Mouse (Mus musculus) lung, postnatal 0 days (tissue): ENCODE data around the gene Sec61b. TPM values are rescaled to one million over a fixed set of nuclear protein-coding genes. Genes with fewer than 3 reads are reported as not detected.

ENCODE experiments used
- ATAC-seq: fragments of 200-750 bp; cut with Nextera tagmentation; 2 replicates; pipeline ENCODE4 v1.8.0; 2017; ENCODE audit warnings: moderate library complexity
- DNase-seq: peaks from one replicate; pipeline ENCODE4 v3.0.0-alpha.2; 2016; ENCODE audit warnings: low spot score
- H3K27ac ChIP-seq: fragments of 300-500 bp; sonication (generic); 2 replicates; pipeline ENCODE4 v1.5.1; 2014; ENCODE audit warnings: antibody characterized with exemption, mild to moderate bottlenecking, low read length, mixed read lengths
- H3K27me3 ChIP-seq: fragments of 300-500 bp; sonication (generic); replicated peaks from 2 replicates; pipeline ENCODE4 v1.6.1; 2014; ENCODE audit warnings: low read length, mixed read lengths; ENCODE audit not compliant: insufficient read depth
- H3K36me3 ChIP-seq: fragments of 300-500 bp; sonication (generic); 2 replicates; pipeline ENCODE4 v1.6.1; 2014; ENCODE audit warnings: low read length, mixed read lengths; ENCODE audit not compliant: insufficient read depth
- H3K4me1 ChIP-seq: fragments of 300-500 bp; sonication (generic); 2 replicates; pipeline ENCODE4 v1.6.1; 2014; ENCODE audit warnings: antibody characterized with exemption, low read depth, low read length, mixed read lengths; ENCODE audit not compliant: insufficient read depth
- H3K4me2 ChIP-seq: fragments of 300-500 bp; sonication (generic); replicated peaks from 2 replicates; pipeline ENCODE4 v1.6.1; 2014; ENCODE audit warnings: low read depth, mild to moderate bottlenecking, low read length, moderate library complexity, mixed read lengths
- H3K4me3 ChIP-seq: fragments of 300-500 bp; sonication (generic); 2 replicates; pipeline ENCODE4 v1.5.1; 2014; ENCODE audit warnings: low read depth, low read length
- H3K9ac ChIP-seq: fragments of 300-500 bp; sonication (generic); replicated peaks from 2 replicates; pipeline ENCODE4 v1.6.1; 2014; ENCODE audit warnings: low read depth, mild to moderate bottlenecking
- H3K9me3 ChIP-seq: fragments of 300-500 bp; sonication (generic); 2 replicates; pipeline ENCODE4 v1.6.1; 2016; ENCODE audit warnings: low read length, mixed read lengths
- CTCF ChIP-seq: IDR thresholded peaks from 2 replicates; pipeline ENCODE4 v1.5.1; 2016; ENCODE audit warnings: antibody characterized with exemption, mild to moderate bottlenecking
- EP300 ChIP-seq: IDR thresholded peaks from 2 replicates; pipeline ENCODE4 v1.6.1; 2016; ENCODE audit warnings: antibody characterized with exemption, mild to moderate bottlenecking, control low read depth
- WGBS: fragments of 180-500 bp; shearing (Covaris S2); extraction: QIAGEN DNeasy Blood & Tissue Kit; methylation state at CpG from one replicate; pipeline ENCODE4 v1.1.7; 2014; 5-methylcytosine and 5-hydroxymethylcytosine counted together
- polyA plus RNA-seq: library from polyadenylated mRNA; unstranded; fragments of >200 nt; fragmentation: Nextera tagmentation; extraction: Ambion mirVana; gene quantifications from 2 replicates; pipeline ENCODE4 v1.2.1, GENCODE M21; 2015

Gene Sec61b
- polyA plus RNA-seq, 1 experiment from 2014 or later: 337 TPM

DNA sequence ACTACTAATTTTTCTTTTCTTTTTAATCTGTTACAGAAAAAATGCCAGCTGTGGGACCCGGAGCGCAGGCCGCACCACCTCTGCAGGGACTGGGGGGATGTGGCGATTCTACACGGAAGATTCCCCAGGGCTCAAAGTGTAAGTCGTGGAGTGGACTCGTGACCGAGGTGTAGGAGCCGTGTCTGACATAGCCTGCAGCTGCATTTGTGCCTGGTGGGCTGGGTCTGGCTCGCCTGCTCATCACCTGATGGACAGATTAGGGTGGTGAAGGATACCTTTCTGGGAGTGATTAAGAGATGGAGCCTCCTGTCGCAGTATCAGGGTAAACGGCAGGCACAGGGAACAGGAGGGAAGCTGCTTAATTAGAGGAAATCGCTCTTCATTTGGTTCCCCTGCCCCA lies 5.6 kb downstream of the Sec61b start:
- no peak for DNase-seq
- Histone ChIP-seq H3K27ac (no peak overlapping the region), H3K9me3 (no peaks in the 10 kb centered on the region), H3K4me2 (no peak overlapping the region), H3K4me3 (no peak overlapping the region), H3K36me3 (peaks cover 23% of the 10 kb centered on the region; the same call in 1 of the 2 replicates), H3K4me1 (peaks cover 3% of the 10 kb centered on the region; the same call in 1 of the 2 replicates), H3K9ac (no peak overlapping the region), H3K27me3 (no peaks in the 10 kb centered on the region)
- no peak for ATAC-seq
- WGBS: 95% methylated on average over 13 of the region's 13 CpGs
- TF ChIP-seq CTCF (no peak), EP300 (no peak)

DNA sequence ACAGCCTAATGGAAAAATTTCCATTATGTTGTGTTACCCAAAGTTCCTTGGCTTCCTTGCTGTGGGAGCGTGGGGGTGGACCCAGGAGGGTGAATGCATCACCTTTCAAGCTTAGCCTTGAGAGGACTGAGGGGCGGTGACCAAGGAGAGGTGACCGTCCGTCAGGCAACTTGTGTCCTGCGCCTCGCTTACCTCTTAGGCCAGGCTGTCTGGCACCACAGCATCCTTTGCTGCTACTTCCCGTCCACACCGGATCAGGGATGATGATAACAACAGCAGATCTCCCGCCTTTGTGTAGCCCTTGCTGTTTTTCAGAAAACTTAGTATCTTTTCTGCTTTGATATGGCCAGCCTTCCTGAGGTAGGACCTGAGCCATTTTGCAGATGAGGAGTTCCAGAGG lies 6.1 kb downstream of the Sec61b start:
- H3K4me2 ChIP-seq: no peak overlapping the region
- H3K27me3 ChIP-seq: no peaks in the 10 kb centered on the region
- peaks cover 23% of the 10 kb centered on the region; the same call in 1 of the 2 replicates for H3K36me3 ChIP-seq
- TF ChIP-seq CTCF (no peak), EP300 (no peak)
- no peak for DNase-seq
- H3K27ac ChIP-seq: no peak overlapping the region
- no peaks in the 10 kb centered on the region for H3K9me3 ChIP-seq
- no peak overlapping the region for H3K4me3 ChIP-seq
- H3K4me1 ChIP-seq: no peaks in the 10 kb centered on the region
- ATAC-seq: no peak
- whole genome bisulfite sequencing: 94% methylated on average over 9 of the region's 9 CpGs
- no peak overlapping the region for H3K9ac ChIP-seq

DNA sequence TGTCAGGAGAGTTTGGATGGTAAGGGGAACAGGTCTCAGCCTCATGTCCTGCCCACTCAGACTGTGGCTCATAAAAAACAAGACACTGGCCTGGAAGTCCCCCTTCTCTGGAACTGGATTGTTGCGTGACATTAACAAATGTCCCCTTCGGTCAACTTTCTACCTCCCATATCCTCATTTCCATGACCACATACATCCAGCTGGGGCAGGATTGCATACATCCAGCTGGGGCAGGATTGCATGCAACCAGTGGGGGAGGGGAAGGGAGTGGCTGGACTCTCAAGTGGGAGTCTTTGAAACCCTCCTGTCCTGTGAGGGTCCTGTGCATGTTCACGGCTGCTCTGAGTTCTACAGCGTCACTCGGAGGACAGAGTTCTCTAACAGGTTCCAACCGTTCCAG lies 16.8 kb downstream of the Sec61b start:
- no peak overlapping the region for H3K4me2 ChIP-seq
- no peaks in the 10 kb centered on the region for H3K36me3 ChIP-seq
- no peak overlapping the region for H3K9ac ChIP-seq
- H3K4me1 ChIP-seq: no peaks in the 10 kb centered on the region
- TF ChIP-seq CTCF (no peak), EP300 (no peak)
- no peaks in the 10 kb centered on the region for H3K27me3 ChIP-seq
- 72% methylated on average over 6 of the region's 6 CpGs for WGBS
- no peak overlapping the region for H3K4me3 ChIP-seq
- no peaks in the 10 kb centered on the region for H3K9me3 ChIP-seq
- DNase-seq: no peak
- H3K27ac ChIP-seq: no peak overlapping the region
- ATAC-seq: no peak

DNA sequence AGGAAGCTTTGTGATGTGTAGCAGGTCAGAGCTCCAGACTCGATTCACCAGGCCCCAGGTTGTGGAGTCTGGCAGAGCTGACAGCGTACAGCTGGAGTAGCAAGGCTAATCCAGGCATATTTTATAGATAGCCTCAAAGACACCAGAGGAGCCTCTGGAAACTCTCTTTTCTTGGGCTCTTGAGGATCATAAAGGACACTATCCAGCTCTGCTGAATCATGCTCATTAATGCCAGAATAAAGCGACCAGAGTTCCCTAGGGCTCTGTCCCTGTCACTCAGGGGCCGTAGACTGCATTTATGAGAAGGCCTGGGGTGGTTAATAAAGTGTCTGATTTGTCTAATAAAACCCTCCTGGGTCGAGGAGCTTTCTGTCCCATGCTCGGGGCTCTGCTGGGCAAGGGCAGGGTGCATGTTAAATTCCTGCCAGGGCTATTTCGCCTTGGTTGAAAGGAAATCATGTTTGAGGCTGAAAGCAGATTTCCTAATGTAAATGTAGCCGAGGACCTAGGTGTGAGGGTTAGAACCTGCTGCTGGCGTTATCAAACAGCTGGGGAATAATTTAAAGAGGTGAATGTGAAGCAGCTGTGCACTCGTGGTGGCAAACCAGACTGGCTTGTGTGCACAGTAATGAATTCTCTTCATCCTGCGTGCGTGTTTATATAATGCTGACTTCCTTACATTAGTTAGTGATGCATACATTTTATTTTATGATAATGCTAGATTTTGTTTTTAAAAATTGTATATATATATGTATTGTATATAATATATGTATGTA lies 18.0 kb downstream of the Sec61b start:
- H3K4me1 ChIP-seq: no peaks in the 10 kb centered on the region
- no peaks in the 10 kb centered on the region for H3K27me3 ChIP-seq
- TF ChIP-seq CTCF (no peak), EP300 (no peak)
- H3K4me3 ChIP-seq: no peak overlapping the region
- no peak overlapping the region for H3K9ac ChIP-seq
- H3K27ac ChIP-seq: no peak overlapping the region
- H3K9me3 ChIP-seq: no peaks in the 10 kb centered on the region
- no peaks in the 10 kb centered on the region for H3K36me3 ChIP-seq
- no peak overlapping the region for H3K4me2 ChIP-seq
- DNase-seq: no peak
- WGBS: 62% methylated on average over 12 of the region's 12 CpGs
- no peak for ATAC-seq

DNA sequence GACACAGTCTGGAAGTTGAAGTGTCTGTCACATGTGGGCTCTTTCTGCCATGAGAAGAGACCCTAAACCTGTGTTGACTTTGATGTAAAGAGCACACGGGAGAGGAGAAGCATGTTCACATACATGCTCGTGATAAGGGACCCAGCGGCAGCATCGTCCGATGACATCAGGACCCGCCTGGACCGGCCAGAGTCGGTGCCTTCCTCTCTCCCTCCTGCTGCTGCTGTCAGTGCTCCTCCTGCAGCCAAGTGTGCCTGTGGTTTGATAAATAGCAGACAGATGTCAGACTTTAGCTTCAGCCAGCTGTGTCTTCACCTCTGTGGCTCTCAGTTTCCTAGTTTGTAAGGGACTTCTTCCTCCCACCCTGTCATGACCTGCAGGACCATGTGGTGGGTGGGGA lies 19.0 kb downstream of the Sec61b start:
- no peak overlapping the region for H3K4me2 ChIP-seq
- no peaks in the 10 kb centered on the region for H3K4me1 ChIP-seq
- no peak overlapping the region for H3K27ac ChIP-seq
- no peak overlapping the region for H3K9ac ChIP-seq
- ATAC-seq (no peak), DNase-seq (no peak)
- H3K9me3 ChIP-seq: no peaks in the 10 kb centered on the region
- H3K4me3 ChIP-seq: no peak overlapping the region
- no peaks in the 10 kb centered on the region for H3K36me3 ChIP-seq
- H3K27me3 ChIP-seq: no peaks in the 10 kb centered on the region
- no peak for TF ChIP-seq CTCF
- no peak for TF ChIP-seq EP300
- WGBS: 59% methylated on average over 8 of the region's 8 CpGs

DNA sequence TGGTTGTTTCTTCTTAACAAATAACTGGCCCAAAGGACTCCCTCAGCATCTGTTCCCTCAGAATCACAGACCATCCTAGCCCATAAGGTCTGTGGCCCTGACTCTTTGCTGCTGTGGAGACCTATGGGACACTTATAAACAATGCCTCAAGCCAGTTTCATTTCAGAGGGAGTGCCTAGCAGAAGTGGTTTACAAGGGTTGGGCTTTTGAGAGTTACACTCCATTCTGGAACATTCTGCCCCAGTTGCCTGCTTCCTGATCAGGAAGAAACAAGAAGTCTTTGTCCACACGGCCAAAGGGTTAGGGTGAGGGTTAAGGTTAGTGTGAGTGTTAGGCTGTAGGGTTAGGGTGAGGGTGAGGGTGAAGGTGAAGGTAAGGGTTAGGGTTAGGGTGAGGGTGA lies 19.7 kb downstream of the Sec61b start:
- peak; percentile 60 for DNase-seq
- H3K27me3 ChIP-seq: no peaks in the 10 kb centered on the region
- H3K4me2 ChIP-seq: no peak overlapping the region
- H3K27ac ChIP-seq: no peak overlapping the region
- peak; percentile 71 for ATAC-seq
- no peaks in the 10 kb centered on the region for H3K4me1 ChIP-seq
- H3K9ac ChIP-seq: no peak overlapping the region
- WGBS: 22% methylated on average over 1 of the region's 1 CpGs
- TF ChIP-seq CTCF (no peak), EP300 (peak; percentile 64)
- no peak overlapping the region for H3K4me3 ChIP-seq
- no peaks in the 10 kb centered on the region for H3K36me3 ChIP-seq
- H3K9me3 ChIP-seq: no peaks in the 10 kb centered on the region
